Mouse (Mus musculus) heart, postnatal 14 days (tissue): Measurements from ENCODE around the gene Anln. TPM values are rescaled to one million over a fixed set of nuclear protein-coding genes. Genes with fewer than 3 reads are reported as not detected.
"Not testable (repeated sequence)": the region's sequence is repeated elsewhere in the genome, so short reads cannot be mapped to it uniquely, and the experiment has no call there.

Source experiments
- DNase-seq, 2 experiments: peaks; one replicate each; pipeline ENCODE4 v3.0.0; 2021 to 2022
- intact Hi-C: fragments of 180-260 bp; cut with DNase I; formaldehyde crosslinking; loops from one replicate; pipeline ENCODE4 v1.15.1; 2025
- total RNA-seq, 2 experiments: library from RNA; stranded (reverse); gene quantifications; 2 replicates each; pipeline ENCODE4 v1.2.3; 2021

The Anln gene
- total RNA-seq, 2 experiments from 2014 or later = 6.0 to 9.2 TPM

DNA sequence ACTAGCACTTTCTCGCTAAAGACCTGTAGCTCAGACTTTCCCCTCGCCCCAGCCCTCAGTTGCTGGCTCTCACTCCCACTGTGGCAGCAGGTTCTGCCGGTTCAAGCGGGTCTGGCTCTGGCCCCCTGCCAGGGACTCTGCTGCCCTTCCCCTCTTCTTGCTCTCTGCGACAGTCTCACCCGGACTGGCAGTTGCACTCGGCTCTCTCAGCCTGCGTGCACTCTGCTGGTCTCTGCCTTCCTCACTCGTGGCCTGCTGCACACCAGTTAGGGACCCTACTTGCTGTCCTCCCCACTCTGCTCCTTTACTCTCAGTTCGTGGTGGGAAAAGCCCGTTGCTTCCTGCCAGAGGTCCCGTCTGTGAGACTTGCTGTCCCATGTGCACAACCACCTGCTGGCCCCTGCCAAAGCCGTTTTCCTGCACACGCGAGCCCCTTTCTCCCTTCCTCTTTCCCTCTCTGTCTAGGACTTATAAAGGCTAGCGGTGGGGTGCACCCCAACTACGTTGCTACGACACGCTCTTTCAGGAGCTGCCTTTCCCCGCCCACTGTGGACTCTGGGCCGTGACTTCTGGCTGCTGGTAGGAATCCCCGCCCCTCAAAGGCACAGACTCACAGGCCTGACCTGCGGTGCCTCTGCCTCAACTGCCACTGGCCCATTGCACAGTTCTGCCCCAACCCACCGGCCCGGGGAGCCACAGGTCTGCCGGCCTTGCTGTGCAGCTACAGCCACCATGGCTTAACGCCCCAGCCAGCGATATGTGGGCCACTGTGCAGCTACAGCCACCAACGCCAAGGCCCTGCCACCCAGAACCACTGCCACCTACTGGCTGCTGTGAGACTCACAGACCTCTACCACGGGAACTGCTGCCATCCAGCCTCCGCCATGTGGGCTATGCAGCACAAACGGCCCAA is 61.3 kb downstream of the Anln start:
- DNase-seq = peak; percentile 86 to 90
- intact Hi-C loops = loop anchor here (5.0 kb wide), 1 partner anchor 105 kb away; no protein-coding TSS in a partner anchor

DNA sequence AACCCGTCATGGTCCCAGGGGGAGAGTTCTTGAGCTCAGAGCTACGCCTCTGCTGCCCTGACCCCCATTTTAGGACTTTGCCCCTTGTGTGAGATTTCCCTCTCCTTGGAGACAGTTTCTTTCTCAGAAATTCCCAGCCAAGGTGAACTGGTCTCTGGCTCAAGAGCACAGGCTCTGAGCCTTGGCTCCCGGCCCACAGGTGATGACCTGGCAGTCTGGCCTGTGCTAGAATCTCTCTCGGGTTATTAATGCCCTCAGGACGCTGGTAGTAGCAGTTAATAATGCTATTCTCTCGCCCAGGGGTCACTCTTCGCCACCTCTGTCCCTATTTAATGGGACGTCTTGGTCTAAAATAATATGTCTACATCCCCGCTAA is 61.9 kb downstream of the Anln start:
- DNase-seq = peak; percentile 25 to 43
- intact Hi-C loops = loop anchor here (5.0 kb wide), 1 partner anchor 105 kb away; no protein-coding TSS in a partner anchor

DNA sequence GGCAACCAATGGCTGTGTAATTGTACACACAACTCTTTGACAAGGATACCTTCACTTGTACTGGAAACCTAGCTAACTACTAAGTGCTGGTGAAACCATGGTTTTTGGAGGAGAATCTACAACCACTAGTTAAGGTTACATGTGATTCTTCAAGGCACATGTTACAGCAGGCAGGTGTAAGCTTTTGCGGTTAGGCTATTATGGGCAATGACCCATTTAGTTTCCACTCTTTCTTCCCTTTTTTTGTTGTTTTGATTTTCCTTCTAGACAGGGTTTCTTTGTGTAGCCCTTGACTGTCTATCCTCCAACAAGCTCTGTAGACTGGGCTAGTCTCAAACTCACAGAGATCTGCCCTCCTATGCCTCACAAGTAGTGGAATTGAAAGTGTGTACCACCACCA is 64.4 kb downstream of the Anln start:
- DNase-seq = no peak
- intact Hi-C loops = no loop called here

DNA sequence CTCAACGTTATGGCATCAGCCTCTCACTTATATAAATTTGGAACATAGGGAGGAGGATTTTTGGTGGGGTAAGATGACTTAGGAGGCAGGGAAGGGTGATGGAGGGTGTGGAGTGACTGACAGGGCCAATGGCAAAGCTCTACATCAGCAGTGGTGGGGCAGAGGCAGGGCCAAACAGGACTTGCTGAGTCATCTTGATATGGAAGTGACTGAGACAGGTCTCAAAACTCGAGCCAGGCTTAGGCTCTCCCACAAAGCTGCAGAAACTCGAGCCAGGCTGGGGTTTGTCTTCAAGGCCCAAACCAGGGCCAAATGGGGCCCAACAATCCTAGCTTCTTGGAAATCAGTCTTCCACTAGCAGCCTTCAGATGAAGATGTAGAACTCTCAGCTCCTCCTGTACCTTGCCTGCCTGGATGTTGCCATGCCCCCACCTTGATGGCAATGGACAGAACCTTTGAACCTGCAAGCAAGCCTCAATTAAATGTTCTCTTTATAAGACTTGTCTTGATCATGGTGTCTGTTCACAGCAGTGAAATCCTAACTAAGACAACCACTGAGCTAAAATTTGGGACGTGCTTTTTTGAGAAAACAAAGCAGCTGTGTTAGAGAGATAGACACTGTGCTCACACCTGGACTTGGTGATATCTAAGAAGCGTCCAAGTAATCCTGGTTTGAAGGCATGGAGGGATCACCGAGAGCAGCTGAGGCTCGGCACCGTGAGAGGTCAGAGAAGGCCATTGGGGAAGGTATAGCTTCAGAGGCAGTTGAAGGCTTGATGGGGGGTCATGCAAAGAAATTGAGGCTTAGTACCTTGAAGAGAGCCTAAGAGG is 66.4 kb downstream of the Anln start:
- DNase-seq = no peak
- intact Hi-C loops = no loop called here

DNA sequence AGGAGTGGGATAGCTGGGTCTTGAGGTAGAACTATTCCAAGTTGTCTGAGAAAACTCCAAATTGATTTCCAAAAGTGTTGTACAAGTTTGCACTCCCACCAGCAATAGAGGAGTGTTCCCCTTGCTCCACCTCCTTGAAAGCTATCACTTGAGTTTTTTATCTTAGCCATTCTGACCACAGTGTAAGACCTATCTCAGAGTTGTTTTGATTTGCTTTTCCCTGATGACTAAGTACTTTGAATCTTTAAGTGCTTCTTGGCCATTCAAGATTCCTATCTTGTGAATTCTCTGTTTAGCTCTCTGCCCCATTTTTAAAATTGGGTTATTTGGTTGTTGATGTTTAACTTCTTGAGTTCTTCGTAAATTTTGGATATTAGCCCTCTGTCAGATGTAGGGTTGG is 69.9 kb downstream of the Anln start:
- intact Hi-C loops = no loop called here
- DNase-seq = no peak

- intact Hi-C loops, DNase-seq: not testable (repeated sequence)
Measured at GRCm38 (mm10) chr9:22316047-22316446, 72.9 kb downstream of the Anln start.

DNA sequence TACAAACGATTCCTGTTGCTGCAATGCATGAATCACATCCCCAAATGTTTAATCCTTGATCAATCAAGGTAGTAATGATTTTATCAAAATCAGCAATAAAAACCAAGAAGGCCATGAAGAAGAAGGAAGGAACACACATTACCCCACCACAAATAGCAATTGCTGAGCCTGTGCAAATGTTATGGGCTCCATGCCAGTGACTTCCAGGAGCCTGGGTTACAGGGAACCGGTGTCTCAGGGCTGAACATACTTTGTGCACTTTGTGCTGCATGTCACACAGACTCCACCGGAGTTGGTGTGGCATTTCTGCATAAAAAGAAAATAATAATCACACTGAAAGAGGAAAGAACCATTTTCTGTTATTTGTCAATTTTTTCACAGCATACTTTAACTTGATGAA is 74.9 kb downstream of the Anln start:
- no peak for DNase-seq
- intact Hi-C loops = no loop called here

GRCm38 (mm10) chr9:22313218-22313617 is 75.8 kb downstream of the Anln start:
- intact Hi-C loops = no loop called here
- DNase-seq = no peak

GRCm38 (mm10) chr9:22309651-22310050 is 79.3 kb downstream of the Anln start:
- intact Hi-C loops = no loop called here

DNA sequence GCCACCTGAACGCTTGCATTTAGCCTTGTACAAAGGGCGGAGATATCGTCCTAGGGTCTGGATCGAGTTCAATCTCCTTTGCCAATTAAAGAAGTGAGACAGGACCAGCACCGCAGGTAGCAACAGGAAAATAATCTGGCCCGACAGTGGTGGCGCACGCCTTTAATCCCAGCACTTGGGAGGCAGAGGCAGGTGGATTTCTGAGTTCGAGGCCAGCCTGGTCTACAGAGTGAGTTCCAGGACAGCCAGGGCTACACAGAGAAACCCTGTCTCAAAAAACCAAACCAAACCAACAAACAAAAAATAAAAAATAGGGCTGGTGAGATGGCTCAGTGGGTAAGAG is 81.1 kb downstream of the Anln start:
- DNase-seq, intact Hi-C loops: not testable (repeated sequence)

More at GRCm38 (mm10) chr9:22309651-22310050, 79.3 kb downstream of the Anln start:
- DNase-seq = no peak

GRCm38 (mm10) chr9:22307156-22307919 is 81.7 kb downstream of the Anln start, which contains the start of gene Zfp810:
Zfp810 (minus strand) TSS chr9:22307648.
- intact Hi-C loops = no loop called here
- peak; percentile 88 to 93 for DNase-seq

DNA sequence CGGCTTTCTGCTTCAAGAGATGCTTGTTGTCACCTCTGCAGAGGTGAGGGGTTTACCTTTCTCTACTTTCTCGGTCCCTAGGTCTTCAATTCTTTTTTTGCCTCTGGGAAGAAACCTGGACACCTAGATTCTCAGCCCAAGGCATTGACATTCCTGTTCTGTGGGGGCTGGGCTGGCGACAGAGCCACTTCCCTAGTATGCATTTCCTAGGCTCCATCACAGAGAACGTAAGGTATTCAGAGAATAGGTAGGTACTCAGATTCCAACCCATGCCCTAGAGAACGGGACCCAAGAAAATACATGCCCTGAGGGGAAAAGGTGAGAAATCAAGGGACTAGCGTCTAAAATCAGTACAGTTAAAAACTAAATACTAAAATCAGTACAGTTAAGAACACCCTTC is 82.3 kb downstream of the Anln start:
- intact Hi-C loops = no loop called here
- no peak for DNase-seq

DNA sequence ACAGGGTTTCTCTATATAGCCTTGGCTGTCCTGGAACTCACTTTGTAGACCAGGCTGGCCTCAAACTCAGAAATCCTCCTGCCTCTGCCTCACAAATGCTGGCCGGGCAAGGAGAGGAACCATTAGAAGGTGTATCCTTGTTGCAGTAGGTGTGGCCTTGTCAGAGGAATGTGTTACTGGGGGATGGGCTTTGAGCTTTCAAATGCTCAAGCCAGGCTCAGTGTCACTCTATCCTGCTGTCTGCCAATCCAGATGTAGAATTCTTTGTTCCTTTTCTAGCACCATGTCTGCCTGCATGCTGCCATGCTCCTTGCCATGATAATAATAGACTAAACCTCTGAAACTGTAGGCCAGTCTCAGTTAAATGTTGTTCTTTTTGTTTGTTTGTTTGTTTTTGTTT is 86.8 kb downstream of the Anln start:
- intact Hi-C loops = no loop called here
- no peak for DNase-seq

Other genes with a start within 250 kb of the Anln start
- 10 to 100 TPM; 42.8 to 44.2 TPM for gene Pigyl, start 232.3 kb downstream of the Anln start, total RNA-seq
- under 1 TPM; 0.17 to 0.27 TPM for gene Zfp872, start 201.1 kb downstream of the Anln start, total RNA-seq
- gene Zfp809, start 163.5 kb downstream of the Anln start, total RNA-seq = 10 to 100 TPM; 40.2 to 40.8 TPM
- 1 to 10 TPM in 1 of 2 experiments, under 1 TPM in 1; 0.60 to 1.0 TPM for gene Zfp599, start 129.3 kb downstream of the Anln start, total RNA-seq
- 1 to 10 TPM; 7.1 to 8.9 TPM for gene Zfp810, start 81.5 kb downstream of the Anln start, total RNA-seq
- under 1 TPM; 0.39 to 0.55 TPM for gene 9530077C05Rik, start 22.3 kb upstream of the Anln start, total RNA-seq
- not detected for gene Gm17545, start 65.1 kb upstream of the Anln start, total RNA-seq
- gene Rp9, start 80.6 kb upstream of the Anln start, total RNA-seq = 10 to 100 TPM; 39.4 to 39.5 TPM
- gene Bbs9, start 86.5 kb upstream of the Anln start, total RNA-seq = 10 to 100 TPM; 13.1 to 14.0 TPM